In the genomic region with DNA sequence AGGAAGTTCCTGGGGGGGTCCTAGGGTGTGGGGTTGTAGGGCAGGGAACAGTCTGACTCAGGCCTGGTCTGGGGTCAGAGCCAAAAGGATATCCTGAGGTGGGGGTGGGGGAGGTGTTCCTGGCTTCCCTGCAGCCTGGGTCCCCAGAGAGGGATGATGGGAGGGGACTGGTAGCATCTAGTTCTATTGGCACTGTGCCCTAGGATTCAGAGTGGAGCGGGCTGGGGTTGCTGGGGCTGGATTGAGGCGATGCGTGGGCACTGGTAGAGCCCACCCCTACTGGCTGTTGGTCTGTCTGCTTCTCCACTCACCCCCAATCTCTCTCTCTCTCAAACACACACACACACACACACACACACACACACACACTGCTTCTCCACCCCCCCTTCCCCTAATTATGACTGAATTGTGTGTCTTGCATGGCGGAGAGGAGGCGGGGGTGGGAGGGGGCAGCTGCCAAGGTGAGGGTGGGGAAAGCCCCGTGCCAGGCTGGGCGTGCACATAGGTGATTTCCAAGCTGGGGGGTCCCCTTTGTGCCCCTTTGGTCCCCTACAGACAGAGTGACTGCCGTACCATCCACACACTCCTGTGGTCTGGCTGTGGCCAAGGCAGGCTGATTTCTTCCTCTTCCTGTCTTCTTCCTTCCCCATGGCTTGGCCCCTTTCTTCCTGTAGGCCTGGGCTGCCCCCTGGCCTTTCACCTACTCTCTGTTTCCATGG, we compare ENCODE assay signal across 8 mouse cellular contexts. TPM values are rescaled to one million over a fixed set of nuclear protein-coding genes. Genes with fewer than 3 reads are reported as not detected.
DNase-seq lines count a peak whose midpoint lies in the region; ATAC-seq and TF ChIP-seq lines count a peak whose summit lies in the region.

No protein-coding gene starts in this region.

- no peaks in the 10 kb centered on the region for H3K27me3 ChIP-seq in heart, adult 2 months (ENCODE audit: control insufficient read depth, insufficient read depth, low read length)
- no peaks in the 10 kb centered on the region for H3K27me3 ChIP-seq in lung, embryonic 15.5 days
- H3K27me3 ChIP-seq in splenic B cell, adult 2 months (ENCODE audit: control insufficient read depth, insufficient read depth, low read length, poor library complexity, severe bottlenecking) = no peaks in the 10 kb centered on the region

- H3K4me1 ChIP-seq in heart, adult 2 months (ENCODE audit: control insufficient read depth, insufficient read depth, low read length) = peaks cover 46% of the 10 kb centered on the region
- H3K4me1 ChIP-seq in lung, embryonic 15.5 days = peaks cover 92% of the 10 kb centered on the region

- peak overlapping the region; percentile 10; the same call in 1 of the 2 replicates for H3K9ac ChIP-seq in heart, adult 2 months (ENCODE audit: low read depth, low read length)
- peak overlapping the region; percentile 87; the same call in 1 of the 2 replicates for H3K9ac ChIP-seq in lung, embryonic 15.5 days

- DNase-seq in gastrocnemius, adult 2 months = peak; percentile 78
- DNase-seq in gastrocnemius, adult 18-20 months (ENCODE audit: low spot score) = no peak
- DNase-seq in adrenal gland, postnatal 14 days = peak; percentile 79
- peak; percentile 75 to 83 for DNase-seq in heart, adult 2 months
- DNase-seq in kidney, adult 11 months = peak; percentile 76
- DNase-seq in splenic B cell, adult 2 months (ENCODE audit: low read depth, low spot score) = peak; percentile 94
- no peak for DNase-seq in right cerebral cortex, postnatal 25 days

- WGBS in heart, adult 2 months = 21% methylated on average over 8 of the region's 8 CpGs
- WGBS in lung, embryonic 15.5 days = 22% methylated on average over 4 of the region's 8 CpGs

- H3K27ac ChIP-seq in gastrocnemius, adult 2 months = peak overlapping the region; percentile 92
- peak overlapping the region; percentile 98 for H3K27ac ChIP-seq in heart, adult 2 months
- H3K27ac ChIP-seq in lung, embryonic 15.5 days = peak overlapping the region; percentile 98

- intact Hi-C loops in gastrocnemius, adult 2 months (cut with DNase I) = no loop called here
- intact Hi-C loops in heart, adult 2 months (cut with DNase I) = loop anchor here (1.0 kb wide), 1 partner anchor 20 kb away; no protein-coding TSS in a partner anchor

- peaks cover 3% of the 10 kb centered on the region; the same call in 1 of the 2 replicates for H3K79me2 ChIP-seq in heart, adult 2 months (replicated peaks; ENCODE audit: control insufficient read depth, insufficient read depth, low read length)

- no peaks in the 10 kb centered on the region for H3K9me3 ChIP-seq in lung, embryonic 15.5 days

- peak overlapping the region; percentile 95 for H3K4me2 ChIP-seq in lung, embryonic 15.5 days

- peak overlapping the region; percentile 97 for H3K4me3 ChIP-seq in gastrocnemius, adult 2 months
- H3K4me3 ChIP-seq in heart, adult 2 months = no peak overlapping the region
- H3K4me3 ChIP-seq in lung, embryonic 15.5 days = peak overlapping the region; percentile 6; the same call in 1 of the 2 replicates

- ATAC-seq in lung, embryonic 15.5 days (ENCODE audit: borderline replicate concordance, extremely low read depth, low FRiP score, low TSS enrichment) = peak; percentile 52

- TF ChIP-seq CTCF in gastrocnemius, adult 2 months (IDR thresholded peaks at IDR 0.05) = no peak
- TF ChIP-seq CTCF in heart, adult 2 months (IDR thresholded peaks at IDR 0.05) = no peak

- no peak for TF ChIP-seq POLR2A in heart, adult 2 months (IDR thresholded peaks at IDR 0.05; ENCODE audit: insufficient read depth, low read depth, low read length)

- peak; percentile 94 for TF ChIP-seq EP300 in heart, adult 2 months (IDR thresholded peaks at IDR 0.05; ENCODE audit: insufficient read depth, low read depth, low read length)

- H3K36me3 ChIP-seq in heart, adult 2 months (ENCODE audit: control insufficient read depth, insufficient read depth, low read length) = no peaks in the 10 kb centered on the region
- no peaks in the 10 kb centered on the region for H3K36me3 ChIP-seq in lung, embryonic 15.5 days
- H3K36me3 ChIP-seq in splenic B cell, adult 2 months (ENCODE audit: control insufficient read depth, insufficient read depth, low read length, poor library complexity, severe bottlenecking) = no peaks in the 10 kb centered on the region

RNA-seq across cellular contexts. Expression of gene Rara, which starts 15.5 kb away (rescaled TPM):
- 10 to 100 TPM; 10.2 to 12.4 TPM for total RNA-seq in gastrocnemius, adult 2 months (2021)
- total RNA-seq in gastrocnemius, adult 18-20 months (2021) = 10 to 100 TPM; 12.9 to 13.2 TPM
- 24.5 and 29.3 TPM in 2 replicates for total RNA-seq in adrenal gland, postnatal 14 days (2021)
- total RNA-seq in heart, adult 2 months (2021) = 10 to 100 TPM; 10.1 to 12.8 TPM
- polyA plus RNA-seq in heart, adult 2 months (2012; rRNA removed) = 7.1 and 10.9 TPM in 2 replicates
- polyA plus RNA-seq in lung, embryonic 15.5 days (2015; fragmentation: Nextera tagmentation; extraction: Ambion mirVana) = 36.5 and 38.4 TPM in 2 replicates

RNA-seq across cellular contexts. Expression of gene Cdc6, which starts 35.5 kb away (rescaled TPM):
- under 1 TPM in 1 of 2 experiments, not detected in 1; 0.11 TPM for total RNA-seq in gastrocnemius, adult 2 months (2021)
- under 1 TPM; 0.09 to 0.26 TPM for total RNA-seq in gastrocnemius, adult 18-20 months (2021)
- total RNA-seq in adrenal gland, postnatal 14 days (2021) = 3.5 and 5.8 TPM in 2 replicates
- total RNA-seq in heart, adult 2 months (2021) = under 1 TPM; 0.13 to 0.32 TPM
- 0.14 and 0.26 TPM in 2 replicates for polyA plus RNA-seq in heart, adult 2 months (2012; rRNA removed)
- polyA plus RNA-seq in lung, embryonic 15.5 days (2015; fragmentation: Nextera tagmentation; extraction: Ambion mirVana) = 41.3 and 42.5 TPM in 2 replicates

RNA-seq across cellular contexts. Expression of gene Gjd3, which starts 39.7 kb away (rescaled TPM):
- total RNA-seq in gastrocnemius, adult 2 months (2021) = not detected
- not detected for total RNA-seq in gastrocnemius, adult 18-20 months (2021)
- not detected in 2 replicates for total RNA-seq in adrenal gland, postnatal 14 days (2021)
- total RNA-seq in heart, adult 2 months (2021) = under 1 TPM; 0.27 to 0.31 TPM
- polyA plus RNA-seq in heart, adult 2 months (2012; rRNA removed) = 0.94 and 1.6 TPM in 2 replicates
- polyA plus RNA-seq in lung, embryonic 15.5 days (2015; fragmentation: Nextera tagmentation; extraction: Ambion mirVana) = 0.20 and 0.61 TPM in 2 replicates

Comparison
In these comparisons a context has a peak if more than half of its experiments do, and no peak if none do; other contexts are left out.
1. DNase-seq: peak in gastrocnemius, adult 2 months (single experiment), adrenal gland, postnatal 14 days (single experiment), heart, adult 2 months (2 of 2), kidney, adult 11 months (single experiment) and splenic B cell, adult 2 months (single experiment); none in gastrocnemius, adult 18-20 months (single experiment) and right cerebral cortex, postnatal 25 days (single experiment).
2. Peak in every context shown above with its lines, with median percentiles within 50 percentile points of each other: H3K27ac ChIP-seq.